Comparison of ENCODE assay signal across 20 mouse cellular contexts in the genomic region with DNA sequence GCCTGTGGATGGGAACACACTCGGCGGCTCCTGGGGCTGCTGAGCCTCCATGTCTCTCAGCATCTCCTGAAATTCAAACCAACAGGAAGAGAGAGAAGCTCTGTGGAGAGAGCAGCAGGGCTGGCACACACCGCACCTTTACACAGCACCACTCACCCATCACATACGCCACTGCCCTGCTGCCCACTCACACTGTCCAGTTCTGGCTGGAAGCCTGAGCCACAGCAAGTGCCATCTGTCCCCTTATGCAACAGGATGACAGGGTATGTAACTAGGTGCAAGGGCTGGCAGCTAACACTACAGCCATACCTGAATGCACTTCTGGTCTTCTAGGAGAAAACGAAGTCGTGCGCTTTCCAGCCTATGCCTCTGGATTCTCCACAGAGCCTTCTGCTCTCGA. TPM values are rescaled to one million over a fixed set of nuclear protein-coding genes. Genes with fewer than 3 reads are reported as not detected.
DNase-seq lines count a peak whose midpoint lies in the region; ATAC-seq lines count a peak whose summit lies in the region.
"Had no signal": no experiment of that assay in that cellular context is flagged by ENCODE, and none has a peak within 500 bp of the region (broad histone marks: within the 10 kb centered on the region; RNA-seq: fewer than 3 reads in every experiment).

No protein-coding gene starts in this region.

- no peak overlapping the region for H3K9ac ChIP-seq in liver, embryonic 11.5 days (ENCODE audit: low read depth, low read length)
- H3K9ac ChIP-seq: embryonic facial prominence, embryonic 15.5 days; forebrain, postnatal 0 days; heart, embryonic 15.5 days; limb, embryonic 13.5 days; liver, embryonic 14.5 days; lung, embryonic 15.5 days had no signal

- no peak overlapping the region for H3K4me3 ChIP-seq in liver, embryonic 11.5 days (ENCODE audit: low read depth, low read length)
- H3K4me3 ChIP-seq: embryonic facial prominence, embryonic 15.5 days; heart, adult 2 months; heart, embryonic 15.5 days; layer of hippocampus, adult 2 months; limb, embryonic 13.5 days; lung, embryonic 15.5 days had no signal

- ATAC-seq in liver, embryonic 11.5 days (replicated peaks; ENCODE audit: low FRiP score): no peak
- ATAC-seq: forebrain, postnatal 0 days had no signal

- no peaks in the 10 kb centered on the region for H3K9me3 ChIP-seq in liver, embryonic 11.5 days (ENCODE audit: control insufficient read depth, low read length)
- H3K9me3 ChIP-seq: embryonic facial prominence, embryonic 15.5 days; heart, embryonic 15.5 days; limb, embryonic 13.5 days; lung, embryonic 15.5 days had no signal

- DNase-seq in left cerebral cortex, adult 18-20 months (ENCODE audit: low spot score in 2 of 2): peak; percentile 61 to 84
- no peak for DNase-seq in left cerebral cortex, adult 11 months (ENCODE audit: low spot score)
- peak; percentile 95 to 96 for DNase-seq in cerebellum, adult 18-20 months
- DNase-seq in cerebellum, postnatal 10 days: peak; percentile 92 to 93
- DNase-seq in left cerebral cortex, postnatal 4 days: peak; percentile 72
- no peak for DNase-seq in liver, embryonic 11.5 days (ENCODE audit: low spot score)
- DNase-seq in spleen, adult 12 weeks (ENCODE audit: low spot score): no peak
- DNase-seq: forebrain, postnatal 0 days; gastrocnemius, postnatal 25 days; heart, adult 2 months; kidney, adult 11 months; kidney, postnatal 10 days had no signal

- WGBS in liver, embryonic 11.5 days: 97% methylated on average over 8 of the region's 8 CpGs

- peaks cover 78% of the 10 kb centered on the region for H3K36me3 ChIP-seq in liver, embryonic 11.5 days (ENCODE audit: control insufficient read depth, insufficient read depth, low read length)

- H3K27me3 ChIP-seq in liver, embryonic 11.5 days (replicated peaks; ENCODE audit: control insufficient read depth, insufficient read depth, low read length): no peaks in the 10 kb centered on the region
- H3K27me3 ChIP-seq: embryonic facial prominence, embryonic 15.5 days; heart, embryonic 15.5 days; limb, embryonic 13.5 days; lung, embryonic 15.5 days had no signal

- no peak overlapping the region for H3K4me2 ChIP-seq in liver, embryonic 11.5 days
- H3K4me2 ChIP-seq: embryonic facial prominence, embryonic 15.5 days; heart, embryonic 15.5 days; limb, embryonic 13.5 days; lung, embryonic 15.5 days; midbrain, embryonic 11.5 days had no signal

- no peaks in the 10 kb centered on the region for H3K4me1 ChIP-seq in liver, embryonic 11.5 days (replicated peaks; ENCODE audit: control insufficient read depth, insufficient read depth, low read length)
- H3K4me1 ChIP-seq: embryonic facial prominence, embryonic 15.5 days; heart, embryonic 15.5 days; limb, embryonic 13.5 days; lung, embryonic 15.5 days had no signal

- no peak overlapping the region for H3K27ac ChIP-seq in liver, embryonic 11.5 days (ENCODE audit: low read depth, low read length)
- H3K27ac ChIP-seq: embryonic facial prominence, embryonic 15.5 days; heart, adult 2 months; heart, embryonic 15.5 days; layer of hippocampus, adult 2 months; limb, embryonic 13.5 days; liver, embryonic 14.5 days; lung, embryonic 15.5 days; macrophage had no signal

- intact Hi-C loops in left cerebral cortex, postnatal 4 days (cut with DNase I): no loop called here

RNA-seq across cellular contexts. Expression of a gene that starts 15.5 kb away (rescaled TPM):
- 10 to 100 TPM; 20.1 to 23.0 TPM for total RNA-seq in left cerebral cortex, adult 18-20 months (2021)
- 10 to 100 TPM; 24.6 to 25.7 TPM for total RNA-seq in left cerebral cortex, postnatal 4 days (2021)
- polyA plus RNA-seq in liver, embryonic 11.5 days (2014; fragmentation: Nextera tagmentation; extraction: Ambion mirVana): 12.6 and 16.3 TPM in 2 replicates

RNA-seq across cellular contexts. Expression of a gene that starts 18.5 kb away (rescaled TPM):
- total RNA-seq in left cerebral cortex, adult 18-20 months (2021): 10 to 100 TPM; 31.4 to 34.6 TPM
- total RNA-seq in left cerebral cortex, postnatal 4 days (2021): 10 to 100 TPM; 36.9 to 42.1 TPM
- 18.4 and 21.8 TPM in 2 replicates for polyA plus RNA-seq in liver, embryonic 11.5 days (2014; fragmentation: Nextera tagmentation; extraction: Ambion mirVana)

RNA-seq across cellular contexts. Expression of a gene that starts 24.1 kb away (rescaled TPM):
- 10 to 100 TPM; 15.2 to 15.8 TPM for total RNA-seq in left cerebral cortex, adult 18-20 months (2021)
- 10 to 100 TPM; 40.0 to 42.8 TPM for total RNA-seq in left cerebral cortex, postnatal 4 days (2021)
- polyA plus RNA-seq in liver, embryonic 11.5 days (2014; fragmentation: Nextera tagmentation; extraction: Ambion mirVana): 21.1 and 22.7 TPM in 2 replicates

RNA-seq across cellular contexts. Expression of a gene that starts 29.5 kb away (rescaled TPM):
- 10 to 100 TPM; 20.8 to 20.9 TPM for total RNA-seq in left cerebral cortex, adult 18-20 months (2021)
- total RNA-seq in left cerebral cortex, postnatal 4 days (2021): 10 to 100 TPM; 27.7 to 28.2 TPM
- polyA plus RNA-seq in liver, embryonic 11.5 days (2014; fragmentation: Nextera tagmentation; extraction: Ambion mirVana): 33.5 and 34.8 TPM in 2 replicates

RNA-seq across cellular contexts. Expression of a gene that starts 36.1 kb away (rescaled TPM):
- 1 to 10 TPM; 7.4 to 9.2 TPM for total RNA-seq in left cerebral cortex, adult 18-20 months (2021)
- 1 to 10 TPM; 4.1 to 5.0 TPM for total RNA-seq in left cerebral cortex, postnatal 4 days (2021)
- polyA plus RNA-seq in liver, embryonic 11.5 days (2014; fragmentation: Nextera tagmentation; extraction: Ambion mirVana): 3.8 and 4.8 TPM in 2 replicates

Comparison
In these comparisons a context has a peak if more than half of its experiments do, and no peak if none do; other contexts are left out.
1. DNase-seq: peak in left cerebral cortex, adult 18-20 months (2 of 2), cerebellum, adult 18-20 months (2 of 2), cerebellum, postnatal 10 days (2 of 2) and left cerebral cortex, postnatal 4 days (single experiment); none in left cerebral cortex, adult 11 months (single experiment), liver, embryonic 11.5 days (single experiment) and spleen, adult 12 weeks (single experiment).